Mouse (Mus musculus) spleen, adult 18-20 months (tissue): ENCODE data around the gene Fnbp1.
A peak's percentile ranks its signal among the peaks of the same experiment; 100 is the strongest.
"Not testable (repeated sequence)": the region's sequence is repeated elsewhere in the genome, so short reads cannot be mapped to it uniquely, and the experiment has no call there.

Source experiments
- DNase-seq, 2 experiments: peaks; one replicate each; pipeline ENCODE4 v3.0.0; 2022; ENCODE audit warnings: mixed read lengths in 2 of 2

Gene Fnbp1

GRCm38 (mm10) chr2:31141867-31142454, at the start of gene Fnbp1:
TSS of gene Fnbp1 (minus strand) at chr2:31142008.
- peak; percentile 83 to 89 for DNase-seq

- no peak for DNase-seq
These were observed 47.8 kb upstream of the Fnbp1 start for GRCm38 (mm10) chr2:31189654-31190053.

GRCm38 (mm10) chr2:31188691-31189090, 46.9 kb upstream of the Fnbp1 start:
- no peak for DNase-seq

GRCm38 (mm10) chr2:31183830-31184229, 42.0 kb upstream of the Fnbp1 start:
- peak in 1 of 2 experiments; percentile 26 for DNase-seq

- DNase-seq = no peak
These were observed 41.0 kb upstream of the Fnbp1 start for GRCm38 (mm10) chr2:31182786-31183330.

GRCm38 (mm10) chr2:31180081-31180551, 38.3 kb upstream of the Fnbp1 start:
- DNase-seq = no peak

GRCm38 (mm10) chr2:31179471-31179870, 37.7 kb upstream of the Fnbp1 start:
- no peak for DNase-seq

GRCm38 (mm10) chr2:31178593-31178992, 36.8 kb upstream of the Fnbp1 start:
- DNase-seq = peak in 1 of 2 experiments; percentile 27

GRCm38 (mm10) chr2:31173290-31173689, 31.5 kb upstream of the Fnbp1 start:
- DNase-seq = no peak

- no peak for DNase-seq
These were observed 30.7 kb upstream of the Fnbp1 start for GRCm38 (mm10) chr2:31172536-31172935.

- no peak for DNase-seq
These were observed 30.2 kb upstream of the Fnbp1 start for GRCm38 (mm10) chr2:31172001-31172400.

- no peak for DNase-seq
These were observed 28.4 kb upstream of the Fnbp1 start for GRCm38 (mm10) chr2:31170164-31170563.

- no peak for DNase-seq
These were observed 27.2 kb upstream of the Fnbp1 start for GRCm38 (mm10) chr2:31169001-31169400.

GRCm38 (mm10) chr2:31167571-31167970, 25.8 kb upstream of the Fnbp1 start:
- DNase-seq = not testable (repeated sequence)

- DNase-seq = peak; percentile 17 to 32
These were observed 23.7 kb upstream of the Fnbp1 start for GRCm38 (mm10) chr2:31165529-31165928.

- peak in 1 of 2 experiments; percentile 23 for DNase-seq
These were observed 23.1 kb upstream of the Fnbp1 start for GRCm38 (mm10) chr2:31164841-31165455.

- DNase-seq = no peak
These were observed 21.7 kb upstream of the Fnbp1 start for GRCm38 (mm10) chr2:31163361-31164118.

GRCm38 (mm10) chr2:31161620-31162019, 19.8 kb upstream of the Fnbp1 start:
- no peak for DNase-seq

- no peak for DNase-seq
These were observed 18.5 kb upstream of the Fnbp1 start for GRCm38 (mm10) chr2:31160147-31160920.

- no peak for DNase-seq
These were observed 15.0 kb upstream of the Fnbp1 start for GRCm38 (mm10) chr2:31156846-31157245.

GRCm38 (mm10) chr2:31151892-31152812, 10.3 kb upstream of the Fnbp1 start, which contains the start of gene Gpr107:
TSS of gene Gpr107 (plus strand) at chr2:31152316.
- peak; percentile 67 to 77 for DNase-seq
